Mouse (Mus musculus): ENCODE data around the gene Prm2. TPM values are rescaled to one million over a fixed set of nuclear protein-coding genes. Genes with fewer than 3 reads are reported as not detected.

The Prm2 gene
- total RNA-seq, 2 experiments from 2014 or later = not detected

GRCm38 (mm10) chr16:10781862-10782371, 14.0 kb downstream of the Prm2 start:
- intact Hi-C loops (cut with DNase I) = no loop called here
- no peak for DNase-seq

- intact Hi-C loops (cut with DNase I) = no loop called here
- DNase-seq = no peak
Measured at GRCm38 (mm10) chr16:10780631-10781120, 15.3 kb downstream of the Prm2 start.

GRCm38 (mm10) chr16:10777579-10778160, 18.3 kb downstream of the Prm2 start:
- DNase-seq = no peak
- intact Hi-C loops (cut with DNase I) = no loop called here

GRCm38 (mm10) chr16:10776322-10776721, 19.6 kb downstream of the Prm2 start:
- intact Hi-C loops (cut with DNase I) = no loop called here
- DNase-seq = no peak

GRCm38 (mm10) chr16:10774726-10775125, 21.2 kb downstream of the Prm2 start:
- DNase-seq = no peak
- intact Hi-C loops (cut with DNase I) = no loop called here

GRCm38 (mm10) chr16:10773543-10773942, 22.4 kb downstream of the Prm2 start:
- DNase-seq = no peak
- intact Hi-C loops (cut with DNase I) = no loop called here

- no peak for DNase-seq
- intact Hi-C loops (cut with DNase I) = no loop called here
Measured at GRCm38 (mm10) chr16:10771769-10772510, 24.0 kb downstream of the Prm2 start.

- no peak for DNase-seq
- intact Hi-C loops (cut with DNase I) = no loop called here
Measured at GRCm38 (mm10) chr16:10770531-10771325, 25.2 kb downstream of the Prm2 start.

GRCm38 (mm10) chr16:10769661-10770060, 26.3 kb downstream of the Prm2 start:
- intact Hi-C loops (cut with DNase I) = loop anchor here (2.0 to 5.0 kb wide), 4 partner anchors 47 to 197 kb away; no protein-coding TSS in a partner anchor
- no peak for DNase-seq

- DNase-seq = no peak
- intact Hi-C loops (cut with DNase I) = loop anchor here (2.0 to 5.0 kb wide), 4 partner anchors 47 to 197 kb away; no protein-coding TSS in a partner anchor
Measured at GRCm38 (mm10) chr16:10768821-10769220, 27.1 kb downstream of the Prm2 start.

GRCm38 (mm10) chr16:10767158-10767557, 28.8 kb downstream of the Prm2 start:
- intact Hi-C loops (cut with DNase I) = loop anchor here (2.0 to 5.0 kb wide), 4 partner anchors 45 to 195 kb away; no protein-coding TSS in a partner anchor
- peak; percentile 71 to 88 for DNase-seq

- intact Hi-C loops (cut with DNase I) = no loop called here
- peak; percentile 36 to 58 for DNase-seq
Measured at GRCm38 (mm10) chr16:10764323-10764722, 31.6 kb downstream of the Prm2 start.

GRCm38 (mm10) chr16:10763540-10764264, 32.2 kb downstream of the Prm2 start:
- intact Hi-C loops (cut with DNase I) = no loop called here
- peak in 1 of 2 experiments; percentile 31 for DNase-seq

- no peak for DNase-seq
- intact Hi-C loops (cut with DNase I) = no loop called here
Measured at GRCm38 (mm10) chr16:10762569-10763180, 33.3 kb downstream of the Prm2 start.

GRCm38 (mm10) chr16:10761182-10761581, 34.8 kb downstream of the Prm2 start:
- intact Hi-C loops (cut with DNase I) = no loop called here
- no peak for DNase-seq

- no peak for DNase-seq
- intact Hi-C loops (cut with DNase I) = no loop called here
Measured at GRCm38 (mm10) chr16:10756168-10756567, 39.8 kb downstream of the Prm2 start.

GRCm38 (mm10) chr16:10754521-10755296, 41.2 kb downstream of the Prm2 start:
- intact Hi-C loops (cut with DNase I) = no loop called here

GRCm38 (mm10) chr16:10749824-10750223, 46.1 kb downstream of the Prm2 start:
- intact Hi-C loops (cut with DNase I) = no loop called here
- DNase-seq = peak in 1 of 2 experiments; percentile 33

More at GRCm38 (mm10) chr16:10754521-10755296, 41.2 kb downstream of the Prm2 start:
- DNase-seq = no peak

- intact Hi-C loops (cut with DNase I) = no loop called here
- no peak for DNase-seq
Measured at GRCm38 (mm10) chr16:10749226-10749625, 46.7 kb downstream of the Prm2 start.

All from heart, postnatal 14 days (tissue).